Mouse (Mus musculus) brain, embryonic 14.5 days (tissue): ENCODE measurements at regions not wholly inside any gene's neighbourhood (a gene's known extent, or its start where the extent isn't known, plus 50 kb on each side); places are given as distances from the start of the nearest gene placed in this dataset.

Experiments
- CTCF ChIP-seq: fragments of 200-500 bp; IDR thresholded peaks from 2 replicates; pipeline ENCODE4 v1.5.1; 2012; ENCODE audit warnings: inconsistent platforms, mild to moderate bottlenecking, moderate library complexity, borderline replicate concordance; ENCODE audit not compliant: insufficient read depth, insufficient read length; ENCODE audit errors: extremely low read depth
- POLR2A ChIP-seq: fragments of 200-500 bp; IDR thresholded peaks from 2 replicates; pipeline ENCODE4 v1.6.1; 2012; ENCODE audit warnings: mild to moderate bottlenecking, inconsistent platforms, borderline replicate concordance; ENCODE audit not compliant: poor library complexity, insufficient read depth, insufficient read length, severe bottlenecking; ENCODE audit errors: extremely low read depth

- no peak for TF ChIP-seq CTCF
- TF ChIP-seq POLR2A = no peak
These were observed 255.5 kb upstream of the Kdm8 start for GRCm38 (mm10) chr7:125188986-125189385.
